Mouse (Mus musculus) E14TG2a.4 (cell line): ENCODE results near the gene Cpm.

Experiments used
- CTCF ChIP-seq: conservative IDR thresholded peaks from 2 replicates; pipeline ENCODE4 v1.5.1; 2014; ENCODE audit warnings: low read length
- NANOG ChIP-seq: IDR thresholded peaks from 2 replicates; pipeline ENCODE4 v1.6.1; 2014; ENCODE audit warnings: borderline replicate concordance, low read length, mixed read lengths

DNA sequence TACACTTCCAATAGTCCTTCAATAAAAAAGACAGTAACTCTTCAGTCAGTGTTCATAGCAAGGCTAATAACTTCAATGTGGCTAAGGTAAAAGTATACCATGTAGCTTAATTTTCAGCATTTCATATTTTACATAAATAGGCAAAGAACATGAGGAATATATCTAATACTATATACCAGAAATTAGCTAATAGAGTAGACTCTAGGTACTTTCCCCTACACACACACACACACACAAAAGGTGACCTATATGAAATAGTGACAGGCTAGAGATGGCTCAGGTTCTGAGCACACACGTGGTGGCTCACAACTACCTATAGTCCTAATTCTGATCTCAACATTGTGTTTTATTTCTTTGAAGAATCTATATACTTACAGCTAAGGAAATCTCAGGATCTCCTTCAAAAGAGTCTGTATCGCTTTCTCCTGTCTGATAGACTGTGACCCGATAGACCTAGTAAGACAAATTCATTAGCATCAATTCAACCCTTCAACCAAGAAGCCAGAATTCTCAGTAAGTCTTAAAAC lies 61.5 kb downstream of the Cpm start:
- TF ChIP-seq CTCF (no peak), NANOG (no peak)
